ENCODE assay signal across 19 mouse cellular contexts in genomic region chr2:170547526-170547925, GRCm38 (mm10). TPM values are rescaled to one million over a fixed set of nuclear protein-coding genes. Genes with fewer than 3 reads are reported as not detected.
A peak's percentile ranks its signal among the peaks of the same experiment; 100 is the strongest.
DNase-seq lines count a peak whose midpoint lies in the region; ATAC-seq lines count a peak whose summit lies in the region.
"Had no signal": no experiment of that assay in that cellular context is flagged by ENCODE, and none has a peak within 500 bp of the region (broad histone marks: within the 10 kb centered on the region; RNA-seq: fewer than 3 reads in every experiment).

No protein-coding gene starts in this region.

- H3K27ac ChIP-seq in forebrain, embryonic 10.5 days = no peak overlapping the region
- no peak overlapping the region for H3K27ac ChIP-seq in forebrain, embryonic 12.5 days
- peak overlapping the region; percentile 78 for H3K27ac ChIP-seq in limb, embryonic 10.5 days
- no peak overlapping the region for H3K27ac ChIP-seq in liver, embryonic 12.5 days
- H3K27ac ChIP-seq: layer of hippocampus, adult 2 months; liver, embryonic 14.5 days had no signal

- H3K4me3 ChIP-seq in forebrain, embryonic 10.5 days = no peak overlapping the region
- no peak overlapping the region for H3K4me3 ChIP-seq in forebrain, embryonic 12.5 days (replicated peaks)
- H3K4me3 ChIP-seq in limb, embryonic 10.5 days = no peak overlapping the region; the same call in 1 of the 2 replicates
- no peak overlapping the region for H3K4me3 ChIP-seq in liver, embryonic 12.5 days
- H3K4me3 ChIP-seq: layer of hippocampus, adult 2 months had no signal

- WGBS in forebrain, embryonic 10.5 days = 4% methylated on average over 6 of the region's 6 CpGs
- 10% methylated on average over 6 of the region's 6 CpGs for WGBS in forebrain, embryonic 12.5 days
- 4% methylated on average over 6 of the region's 6 CpGs for WGBS in limb, embryonic 10.5 days
- WGBS in liver, embryonic 12.5 days (ENCODE audit: insufficient replicate concordance) = 48% methylated on average over 6 of the region's 6 CpGs

- H3K4me1 ChIP-seq in forebrain, embryonic 10.5 days = peaks cover 72% of the 10 kb centered on the region
- peaks cover 48% of the 10 kb centered on the region for H3K4me1 ChIP-seq in forebrain, embryonic 12.5 days
- H3K4me1 ChIP-seq in limb, embryonic 10.5 days = peaks cover 75% of the 10 kb centered on the region
- H3K4me1 ChIP-seq in liver, embryonic 12.5 days = no peaks in the 10 kb centered on the region

- H3K4me2 ChIP-seq in forebrain, embryonic 12.5 days = no peak overlapping the region
- no peak overlapping the region for H3K4me2 ChIP-seq in liver, embryonic 12.5 days

- no peaks in the 10 kb centered on the region for H3K9me3 ChIP-seq in forebrain, embryonic 10.5 days
- no peaks in the 10 kb centered on the region for H3K9me3 ChIP-seq in forebrain, embryonic 12.5 days
- H3K9me3 ChIP-seq in limb, embryonic 10.5 days (replicated peaks) = no peaks in the 10 kb centered on the region
- no peaks in the 10 kb centered on the region for H3K9me3 ChIP-seq in liver, embryonic 12.5 days (replicated peaks)

- ATAC-seq in forebrain, embryonic 12.5 days (ENCODE audit: low FRiP score) = no peak
- no peak for ATAC-seq in liver, embryonic 12.5 days
- ATAC-seq: inflammation-experienced regulatory T-cells, adult 6 months; Patski had no signal

- no peaks in the 10 kb centered on the region for H3K36me3 ChIP-seq in forebrain, embryonic 10.5 days (replicated peaks)
- no peaks in the 10 kb centered on the region for H3K36me3 ChIP-seq in forebrain, embryonic 12.5 days (replicated peaks)
- H3K36me3 ChIP-seq in limb, embryonic 10.5 days = no peaks in the 10 kb centered on the region
- no peaks in the 10 kb centered on the region for H3K36me3 ChIP-seq in liver, embryonic 12.5 days

- H3K27me3 ChIP-seq in forebrain, embryonic 10.5 days (ENCODE audit: poor library complexity, severe bottlenecking) = peaks cover 8% of the 10 kb centered on the region
- H3K27me3 ChIP-seq in forebrain, embryonic 12.5 days = no peaks in the 10 kb centered on the region
- H3K27me3 ChIP-seq in limb, embryonic 10.5 days (ENCODE audit: low read depth, poor library complexity, severe bottlenecking) = no peaks in the 10 kb centered on the region
- H3K27me3 ChIP-seq in liver, embryonic 12.5 days (replicated peaks) = no peaks in the 10 kb centered on the region
- H3K27me3 ChIP-seq: Patski had no signal

- no peak overlapping the region for H3K9ac ChIP-seq in forebrain, embryonic 12.5 days
- H3K9ac ChIP-seq in liver, embryonic 12.5 days = no peak overlapping the region
- H3K9ac ChIP-seq: liver, embryonic 14.5 days had no signal

- peak; percentile 49 for DNase-seq in forebrain, embryonic 10.5 days (ENCODE audit: extremely low spot score, low spot score)
- peak; percentile 7 for DNase-seq in NIH3T3 (ENCODE audit: low read depth)
- DNase-seq in forelimb bud, embryonic 11.5 days (ENCODE audit: low read depth, low spot score) = peak; percentile 75
- peak; percentile 84 for DNase-seq in limb, embryonic 10.5 days (ENCODE audit: low spot score)
- no peak for DNase-seq in thymus, postnatal 4 days
- no peak for DNase-seq in right cerebral cortex, postnatal 25 days
- DNase-seq: cerebellum, adult 11-12 months; heart, adult 18-20 months; heart, postnatal 10 days; lung, postnatal 10 days; right cerebral cortex, postnatal 14 days; thymus, postnatal 14 days had no signal

RNA-seq across cellular contexts. Expression of gene Cyp24a1, which starts 50.6 kb away (rescaled TPM):
- 0.05 TPM in 1 of 2 replicates, not detected in the other for polyA plus RNA-seq in forebrain, embryonic 10.5 days (2016; fragmentation: Nextera tagmentation; extraction: Ambion mirVana)
- polyA plus RNA-seq in forebrain, embryonic 12.5 days (2016; fragmentation: Nextera tagmentation; extraction: Ambion mirVana) = 0.06 TPM in 1 of 2 replicates, not detected in the other
- polyA plus RNA-seq in limb, embryonic 10.5 days (2016; fragmentation: Nextera tagmentation; extraction: Ambion mirVana) = not detected in 2 replicates
- not detected in 2 replicates for polyA plus RNA-seq in liver, embryonic 12.5 days (2016; fragmentation: Nextera tagmentation; extraction: Ambion mirVana)
- polyA plus RNA-seq: inflammation-experienced regulatory T-cells, adult 6 months; liver, embryonic 14.5 days had no signal

RNA-seq across cellular contexts. Expression of gene Pfdn4, which starts 51.3 kb away (rescaled TPM):
- polyA plus RNA-seq in forebrain, embryonic 10.5 days (2016; fragmentation: Nextera tagmentation; extraction: Ambion mirVana) = 94.0 and 98.9 TPM in 2 replicates
- 139 and 140 TPM in 2 replicates for polyA plus RNA-seq in forebrain, embryonic 12.5 days (2016; fragmentation: Nextera tagmentation; extraction: Ambion mirVana)
- polyA plus RNA-seq in limb, embryonic 10.5 days (2016; fragmentation: Nextera tagmentation; extraction: Ambion mirVana) = 102 and 107 TPM in 2 replicates
- 58.5 and 63.7 TPM in 2 replicates for polyA plus RNA-seq in liver, embryonic 12.5 days (2016; fragmentation: Nextera tagmentation; extraction: Ambion mirVana)

RNA-seq across cellular contexts. Expression of gene 4930470P17Rik, which starts 54.3 kb away (rescaled TPM):
- polyA plus RNA-seq in forebrain, embryonic 10.5 days (2016; fragmentation: Nextera tagmentation; extraction: Ambion mirVana) = not detected in 2 replicates
- not detected in 2 replicates for polyA plus RNA-seq in forebrain, embryonic 12.5 days (2016; fragmentation: Nextera tagmentation; extraction: Ambion mirVana)
- polyA plus RNA-seq in limb, embryonic 10.5 days (2016; fragmentation: Nextera tagmentation; extraction: Ambion mirVana) = not detected in 2 replicates
- polyA plus RNA-seq in liver, embryonic 12.5 days (2016; fragmentation: Nextera tagmentation; extraction: Ambion mirVana) = not detected in 2 replicates
- polyA plus RNA-seq: cortical plate, adult 2 months; inflammation-experienced regulatory T-cells, adult 6 months; liver, embryonic 14.5 days; Patski had no signal

Comparison
In these comparisons a context has a peak if more than half of its experiments do, and no peak if none do; other contexts are left out.
1. DNase-seq: peak in forebrain, embryonic 10.5 days (single experiment), NIH3T3 (single experiment), forelimb bud, embryonic 11.5 days (single experiment) and limb, embryonic 10.5 days (single experiment); none in thymus, postnatal 4 days (single experiment) and right cerebral cortex, postnatal 25 days (single experiment).